Mouse (Mus musculus) midbrain, embryonic 15.5 days (tissue): Measurements from ENCODE around the gene Olfr523. TPM values are rescaled to one million over a fixed set of nuclear protein-coding genes. Genes with fewer than 3 reads are reported as not detected.
"Not testable (repeated sequence)": the region's sequence is repeated elsewhere in the genome, so short reads cannot be mapped to it uniquely, and the experiment has no call there.

Experiments used
- ATAC-seq: fragments of 200-750 bp; cut with Nextera tagmentation; replicated peaks from 2 replicates; pipeline ENCODE4 v1.8.0; 2017; ENCODE audit warnings: moderate TSS enrichment
- H3K27ac ChIP-seq: fragments of 300-500 bp; sonication (generic); 2 replicates; pipeline ENCODE4 v1.5.1; 2015; ENCODE audit warnings: mild to moderate bottlenecking, inconsistent platforms
- H3K27me3 ChIP-seq: fragments of 300-500 bp; sonication (generic); replicated peaks from 2 replicates; pipeline ENCODE4 v1.6.1; 2015; ENCODE audit warnings: inconsistent platforms
- H3K36me3 ChIP-seq: fragments of 300-500 bp; sonication (generic); replicated peaks from 2 replicates; pipeline ENCODE4 v1.6.1; 2015; ENCODE audit warnings: inconsistent platforms
- H3K4me1 ChIP-seq: fragments of 300-500 bp; sonication (generic); 2 replicates; pipeline ENCODE4 v1.6.1; 2015; ENCODE audit warnings: inconsistent platforms
- H3K4me2 ChIP-seq: fragments of 300-500 bp; sonication (generic); 2 replicates; pipeline ENCODE4 v1.6.1; 2015; ENCODE audit warnings: inconsistent platforms, mild to moderate bottlenecking, moderate library complexity
- H3K4me3 ChIP-seq: fragments of 300-500 bp; sonication (generic); 2 replicates; pipeline ENCODE4 v1.5.1; 2015; ENCODE audit warnings: mild to moderate bottlenecking, inconsistent platforms
- H3K9ac ChIP-seq: fragments of 300-500 bp; sonication (generic); 2 replicates; pipeline ENCODE4 v1.6.1; 2015; ENCODE audit warnings: mild to moderate bottlenecking, inconsistent platforms
- H3K9me3 ChIP-seq: fragments of 300-500 bp; sonication (generic); 2 replicates; pipeline ENCODE4 v1.6.1; 2016; ENCODE audit warnings: inconsistent platforms
- WGBS: fragments of 180-500 bp; shearing (Covaris S2); methylation state at CpG from one replicate; pipeline ENCODE4 v1.1.7; 2015; ENCODE audit warnings: mixed read lengths; 5-methylcytosine and 5-hydroxymethylcytosine counted together
- polyA plus RNA-seq: library from polyadenylated mRNA; unstranded; fragments of >200 nt; fragmentation: Nextera tagmentation; extraction: Ambion mirVana; gene quantifications from 2 replicates; pipeline ENCODE4 v1.2.1, GENCODE M21; 2015

Gene Olfr523
- not detected in 2 replicates for polyA plus RNA-seq

GRCm38 (mm10) chr7:140172936-140173335, at the start of gene Olfr523:
TSS of gene Olfr523 (plus strand) at chr7:140173217.
- no peak within 1 kb of the TSS for H3K4me3 ChIP-seq
- H3K27me3 ChIP-seq: no peaks in the 10 kb centered on the region
- no peak for ATAC-seq
- no peaks in the 10 kb centered on the region for H3K4me1 ChIP-seq
- no peak within 1 kb of the TSS for H3K9ac ChIP-seq
- WGBS: 43% methylated on average over 1 of the region's 1 CpGs
- no peaks in the 10 kb centered on the region for H3K36me3 ChIP-seq
- no peaks in the 10 kb centered on the region for H3K9me3 ChIP-seq
- no peak within 1 kb of the TSS for H3K4me2 ChIP-seq
- H3K27ac ChIP-seq: no peak within 1 kb of the TSS

- H3K4me2 ChIP-seq: no peak overlapping the region
- H3K27ac ChIP-seq: no peak overlapping the region
- no peak overlapping the region for H3K9ac ChIP-seq
- peaks cover 4% of the 10 kb centered on the region; the same call in 1 of the 2 replicates for H3K4me1 ChIP-seq
- ATAC-seq: no peak
- H3K9me3 ChIP-seq: no peaks in the 10 kb centered on the region
- H3K36me3 ChIP-seq: no peaks in the 10 kb centered on the region
- WGBS: 95% methylated on average over 1 of the region's 1 CpGs
- H3K27me3 ChIP-seq: no peaks in the 10 kb centered on the region
- no peak overlapping the region for H3K4me3 ChIP-seq
These were observed 48.6 kb upstream of the Olfr523 start for GRCm38 (mm10) chr7:140124382-140124781.

- Histone ChIP-seq H3K27me3 (no peaks in the 10 kb centered on the region), H3K9ac (peak overlapping the region; percentile 74), H3K9me3 (no peaks in the 10 kb centered on the region), H3K4me1 (peaks cover 4% of the 10 kb centered on the region; the same call in 1 of the 2 replicates), H3K4me2 (peak overlapping the region; percentile 71), H3K36me3 (no peaks in the 10 kb centered on the region), H3K27ac (no peak overlapping the region), H3K4me3 (peak overlapping the region; percentile 67)
- WGBS: 2% methylated on average over 40 of the region's 40 CpGs
- ATAC-seq: peak; percentile 97
These were observed 47.6 kb upstream of the Olfr523 start for GRCm38 (mm10) chr7:140125278-140126021.

- peak; percentile 17 for ATAC-seq
- H3K4me1 ChIP-seq: peaks cover 4% of the 10 kb centered on the region; the same call in 1 of the 2 replicates
- no peak overlapping the region for H3K27ac ChIP-seq
- whole genome bisulfite sequencing: 15% methylated on average over 5 of the region's 5 CpGs
- H3K4me2 ChIP-seq: peak overlapping the region; percentile 71
- H3K4me3 ChIP-seq: peak overlapping the region; percentile 67
- H3K36me3 ChIP-seq: no peaks in the 10 kb centered on the region
- H3K9ac ChIP-seq: peak overlapping the region; percentile 74
- H3K9me3 ChIP-seq: no peaks in the 10 kb centered on the region
- no peaks in the 10 kb centered on the region for H3K27me3 ChIP-seq
These were observed 47.0 kb upstream of the Olfr523 start for GRCm38 (mm10) chr7:140126022-140126350.

GRCm38 (mm10) chr7:140126934-140127333, 46.1 kb upstream of the Olfr523 start:
- Histone ChIP-seq H3K4me1 (peaks cover 4% of the 10 kb centered on the region; the same call in 1 of the 2 replicates), H3K9ac (no peak overlapping the region), H3K27me3 (no peaks in the 10 kb centered on the region), H3K9me3 (no peaks in the 10 kb centered on the region), H3K4me2 (no peak overlapping the region), H3K36me3 (no peaks in the 10 kb centered on the region), H3K4me3 (no peak overlapping the region), H3K27ac (no peak overlapping the region)
- ATAC-seq: no peak
- 89% methylated on average over 3 of the region's 3 CpGs for WGBS

GRCm38 (mm10) chr7:140127911-140128310, 45.1 kb upstream of the Olfr523 start:
- H3K9ac ChIP-seq: no peak overlapping the region
- H3K4me1 ChIP-seq: peaks cover 4% of the 10 kb centered on the region; the same call in 1 of the 2 replicates
- no peaks in the 10 kb centered on the region for H3K36me3 ChIP-seq
- no peaks in the 10 kb centered on the region for H3K9me3 ChIP-seq
- 89% methylated on average over 2 of the region's 2 CpGs for WGBS
- H3K4me2 ChIP-seq: no peak overlapping the region
- no peaks in the 10 kb centered on the region for H3K27me3 ChIP-seq
- H3K4me3 ChIP-seq: no peak overlapping the region
- H3K27ac ChIP-seq: no peak overlapping the region
- ATAC-seq: no peak

GRCm38 (mm10) chr7:140132184-140132583, 40.8 kb upstream of the Olfr523 start:
- 95% methylated on average over 7 of the region's 7 CpGs for WGBS
- H3K9me3 ChIP-seq, H3K27me3 ChIP-seq, H3K4me1 ChIP-seq, H3K9ac ChIP-seq, H3K4me2 ChIP-seq, H3K4me3 ChIP-seq, H3K36me3 ChIP-seq, ATAC-seq, H3K27ac ChIP-seq: not testable (repeated sequence)

GRCm38 (mm10) chr7:140134033-140134432, 39.0 kb upstream of the Olfr523 start:
- peaks cover 11% of the 10 kb centered on the region for H3K4me1 ChIP-seq
- not testable (repeated sequence) for H3K27ac ChIP-seq, H3K4me2 ChIP-seq, H3K36me3 ChIP-seq, H3K27me3 ChIP-seq, H3K9me3 ChIP-seq, H3K9ac ChIP-seq, ATAC-seq, H3K4me3 ChIP-seq
- 93% methylated on average over 7 of the region's 7 CpGs for WGBS

- no peaks in the 10 kb centered on the region for H3K9me3 ChIP-seq
- no peak overlapping the region for H3K4me3 ChIP-seq
- no peaks in the 10 kb centered on the region for H3K36me3 ChIP-seq
- WGBS: 85% methylated on average over 5 of the region's 5 CpGs
- no peak overlapping the region for H3K27ac ChIP-seq
- no peak overlapping the region for H3K4me2 ChIP-seq
- ATAC-seq: no peak
- H3K27me3 ChIP-seq: no peaks in the 10 kb centered on the region
- peaks cover 11% of the 10 kb centered on the region for H3K4me1 ChIP-seq
- no peak overlapping the region for H3K9ac ChIP-seq
These were observed 37.8 kb upstream of the Olfr523 start for GRCm38 (mm10) chr7:140135106-140135770.

GRCm38 (mm10) chr7:140137135-140138020, 35.6 kb upstream of the Olfr523 start, which contains the start of gene Mtg1:
TSS of gene Mtg1 (plus strand) at chr7:140137564.
- peak; percentile 97 for ATAC-seq
- 1% methylated on average over 39 of the region's 39 CpGs for WGBS

GRCm38 (mm10) chr7:140138021-140138310, 35.1 kb upstream of the Olfr523 start:
- Histone ChIP-seq H3K4me2 (peak overlapping the region; percentile 91), H3K4me3 (peak overlapping the region; percentile 97), H3K36me3 (no peaks in the 10 kb centered on the region), H3K9ac (peak overlapping the region; percentile 96), H3K4me1 (peaks cover 11% of the 10 kb centered on the region), H3K9me3 (no peaks in the 10 kb centered on the region), H3K27me3 (no peaks in the 10 kb centered on the region), H3K27ac (peak overlapping the region; percentile 90)
- 2% methylated on average over 8 of the region's 8 CpGs for WGBS
- ATAC-seq: no peak

More at GRCm38 (mm10) chr7:140137135-140138020, 35.6 kb upstream of the Olfr523 start, which contains the start of gene Mtg1:
- Histone ChIP-seq H3K4me3 (peak within 1 kb of the TSS; percentile 97), H3K4me1 (peaks cover 11% of the 10 kb centered on the region), H3K27ac (peak within 1 kb of the TSS; percentile 90), H3K9me3 (no peaks in the 10 kb centered on the region), H3K9ac (peak within 1 kb of the TSS; percentile 96), H3K27me3 (no peaks in the 10 kb centered on the region), H3K36me3 (no peaks in the 10 kb centered on the region), H3K4me2 (peak within 1 kb of the TSS; percentile 91)

- H3K36me3 ChIP-seq: no peaks in the 10 kb centered on the region
- H3K4me3 ChIP-seq: no peak overlapping the region
- no peak overlapping the region for H3K9ac ChIP-seq
- H3K4me1 ChIP-seq: peaks cover 11% of the 10 kb centered on the region
- no peak overlapping the region for H3K4me2 ChIP-seq
- H3K27me3 ChIP-seq: no peaks in the 10 kb centered on the region
- no peaks in the 10 kb centered on the region for H3K9me3 ChIP-seq
- no peak overlapping the region for H3K27ac ChIP-seq
- WGBS: 5% methylated on average over 14 of the region's 14 CpGs
- ATAC-seq: no peak
These were observed 31.7 kb upstream of the Olfr523 start for GRCm38 (mm10) chr7:140141350-140141749.
